Mouse (Mus musculus) heart, adult 2 months (tissue): ENCODE measurements at regions not wholly inside any gene's neighbourhood (a gene's known extent, or its start where the extent isn't known, plus 50 kb on each side); places are given as distances from the start of the nearest gene placed in this dataset.

ENCODE experiments used
- DNase-seq, 2 experiments: peaks; one replicate each; pipeline ENCODE4 v3.0.0; 2021
- H3K27ac ChIP-seq: fragments of 200-600 bp; 2 replicates; pipeline ENCODE4 v1.8.1; 2022
- H3K27me3 ChIP-seq: fragments of 200-500 bp; 2 replicates; pipeline ENCODE4 v1.6.1; 2012; ENCODE audit warnings: mild to moderate bottlenecking, low read length, inconsistent platforms, mixed read lengths; ENCODE audit not compliant: control insufficient read depth, insufficient read depth
- H3K36me3 ChIP-seq: fragments of 200-500 bp; 2 replicates; pipeline ENCODE4 v1.6.1; 2012; ENCODE audit warnings: low read length, inconsistent platforms; ENCODE audit not compliant: control insufficient read depth, insufficient read depth
- H3K4me1 ChIP-seq: fragments of 200-500 bp; 2 replicates; pipeline ENCODE4 v1.6.1; 2011; ENCODE audit warnings: low read length; ENCODE audit not compliant: control insufficient read depth, insufficient read depth
- H3K4me3 ChIP-seq: fragments of 200-600 bp; 2 replicates; pipeline ENCODE4 v1.8.1; 2022
- H3K79me2 ChIP-seq: fragments of 200-500 bp; replicated peaks from 2 replicates; pipeline ENCODE4 v1.6.1; 2012; ENCODE audit warnings: mild to moderate bottlenecking, inconsistent platforms, low read length, moderate library complexity, mixed read lengths; ENCODE audit not compliant: control insufficient read depth, insufficient read depth
- H3K9ac ChIP-seq: fragments of 200-500 bp; 2 replicates; pipeline ENCODE4 v1.6.1; 2012; ENCODE audit warnings: low read depth, mild to moderate bottlenecking, control low read depth, inconsistent platforms, low read length, mixed read lengths
- CTCF ChIP-seq: fragments of 200-600 bp; IDR thresholded peaks from 2 replicates; pipeline ENCODE4 v1.8.1; 2022; ENCODE audit warnings: antibody characterized with exemption, mild to moderate bottlenecking, moderate library complexity
- EP300 ChIP-seq: fragments of 200-500 bp; IDR thresholded peaks from 2 replicates; pipeline ENCODE4 v1.6.1; 2011; ENCODE audit warnings: low read depth, low read length, control low read depth; ENCODE audit not compliant: insufficient read depth
- POLR2A ChIP-seq: fragments of 200-500 bp; IDR thresholded peaks from 2 replicates; pipeline ENCODE4 v1.6.1; 2011; ENCODE audit warnings: mild to moderate bottlenecking, low read depth, low read length, control low read depth; ENCODE audit not compliant: insufficient read depth
- WGBS: fragments of 180-500 bp; shearing (Covaris S2); methylation state at CpG from one replicate; pipeline ENCODE4 v1.1.7; 2018; 5-methylcytosine and 5-hydroxymethylcytosine counted together
- intact Hi-C: fragments of 180-260 bp; cut with DNase I; formaldehyde crosslinking; loops from one replicate; pipeline ENCODE4 v1.15.1; 2025

GRCm38 (mm10) chr1:73758110-73759061, 365.9 kb downstream of the Tns1 start:
- Histone ChIP-seq H3K27me3 (no peaks in the 10 kb centered on the region), H3K4me3 (no peak overlapping the region), H3K27ac (no peak overlapping the region), H3K36me3 (no peaks in the 10 kb centered on the region), H3K9ac (no peak overlapping the region), H3K79me2 (no peaks in the 10 kb centered on the region), H3K4me1 (no peaks in the 10 kb centered on the region; the same call in 1 of the 2 replicates)
- TF ChIP-seq CTCF (no peak), POLR2A (no peak), EP300 (no peak)
- DNase-seq, result no peak
- intact Hi-C loops, result no loop called here
- WGBS, result 60% methylated on average over 11 of the region's 11 CpGs

- no peaks in the 10 kb centered on the region for H3K27me3 ChIP-seq
- H3K4me1 ChIP-seq, result no peaks in the 10 kb centered on the region; the same call in 1 of the 2 replicates
- H3K9ac ChIP-seq, result no peak overlapping the region
- no peaks in the 10 kb centered on the region for H3K79me2 ChIP-seq
- DNase-seq, result no peak
- no peak overlapping the region for H3K27ac ChIP-seq
- no peak overlapping the region for H3K4me3 ChIP-seq
- H3K36me3 ChIP-seq, result no peaks in the 10 kb centered on the region
- intact Hi-C loops, result no loop called here
- WGBS, result 63% methylated on average over 5 of the region's 5 CpGs
- TF ChIP-seq EP300 (no peak), POLR2A (no peak), CTCF (no peak)
These were observed 368.5 kb downstream of the Tns1 start for GRCm38 (mm10) chr1:73755791-73756190.

- no peak for DNase-seq
- TF ChIP-seq EP300, result no peak
- no peak for TF ChIP-seq POLR2A
- no peak for TF ChIP-seq CTCF
- H3K9ac ChIP-seq, result no peak overlapping the region
- no peaks in the 10 kb centered on the region for H3K79me2 ChIP-seq
- H3K4me3 ChIP-seq, result no peak overlapping the region
- no peak overlapping the region for H3K27ac ChIP-seq
- H3K27me3 ChIP-seq, result no peaks in the 10 kb centered on the region
- intact Hi-C loops, result no loop called here
- no peaks in the 10 kb centered on the region for H3K36me3 ChIP-seq
- no peaks in the 10 kb centered on the region; the same call in 1 of the 2 replicates for H3K4me1 ChIP-seq
- 66% methylated on average over 2 of the region's 2 CpGs for WGBS
These were observed 369.3 kb downstream of the Tns1 start for GRCm38 (mm10) chr1:73754928-73755327.

GRCm38 (mm10) chr1:73753157-73753556, 371.1 kb downstream of the Tns1 start:
- Histone ChIP-seq H3K27me3 (no peaks in the 10 kb centered on the region), H3K4me3 (no peak overlapping the region), H3K4me1 (no peaks in the 10 kb centered on the region), H3K9ac (no peak overlapping the region), H3K79me2 (no peaks in the 10 kb centered on the region), H3K36me3 (no peaks in the 10 kb centered on the region), H3K27ac (no peak overlapping the region)
- intact Hi-C loops, result no loop called here
- no peak for DNase-seq
- TF ChIP-seq EP300 (no peak), CTCF (no peak), POLR2A (no peak)
- WGBS, result 65% methylated on average over 2 of the region's 2 CpGs

DNA sequence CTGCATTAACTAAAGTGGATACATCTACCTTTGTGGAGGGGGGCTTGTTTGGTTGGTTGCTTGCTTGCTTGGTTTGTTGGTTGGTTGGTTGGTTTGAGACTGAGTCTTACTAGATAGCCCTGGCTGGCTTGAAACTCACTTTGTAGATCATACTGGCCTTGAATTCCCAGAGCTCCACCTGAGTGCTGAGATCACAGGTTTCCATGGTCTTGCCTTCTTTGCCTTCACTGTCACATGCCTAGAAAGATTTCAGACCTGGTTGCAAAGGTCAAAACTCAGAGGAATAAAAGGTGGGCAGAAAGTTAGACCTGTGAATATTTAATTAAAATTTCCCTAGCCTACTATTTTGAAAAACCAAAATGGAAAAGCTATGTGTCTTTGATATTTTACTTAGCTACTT, 375.5 kb downstream of the Tns1 start:
- intact Hi-C loops, result no loop called here
- H3K9ac ChIP-seq, result no peak overlapping the region
- no peak for DNase-seq

GRCm38 (mm10) chr1:73744555-73745234, 379.6 kb downstream of the Tns1 start:
- Histone ChIP-seq H3K4me3 (no peak overlapping the region), H3K4me1 (no peaks in the 10 kb centered on the region), H3K79me2 (no peaks in the 10 kb centered on the region), H3K36me3 (no peaks in the 10 kb centered on the region), H3K9ac (no peak overlapping the region), H3K27ac (no peak overlapping the region), H3K27me3 (no peaks in the 10 kb centered on the region)
- WGBS, result 91% methylated on average over 4 of the region's 4 CpGs
- TF ChIP-seq CTCF (no peak), POLR2A (no peak), EP300 (no peak)
- intact Hi-C loops, result no loop called here
- DNase-seq, result no peak

More for the DNA sequence above, 375.5 kb downstream of the Tns1 start:
- no peaks in the 10 kb centered on the region for H3K79me2 ChIP-seq
- no peaks in the 10 kb centered on the region for H3K27me3 ChIP-seq
- H3K4me1 ChIP-seq, result no peaks in the 10 kb centered on the region
- TF ChIP-seq EP300, result no peak
- TF ChIP-seq POLR2A, result no peak
- TF ChIP-seq CTCF, result no peak
- H3K36me3 ChIP-seq, result no peaks in the 10 kb centered on the region
- no peak overlapping the region for H3K4me3 ChIP-seq
- H3K27ac ChIP-seq, result no peak overlapping the region
